Mouse (Mus musculus) megakaryocyte, embryonic 14.5 days (primary cell): ENCODE measurements around the gene Fnip2. TPM values are rescaled to one million over a fixed set of nuclear protein-coding genes. Genes with fewer than 3 reads are reported as not detected.

Experiments
- H3K27me3 ChIP-seq: replicated peaks from 2 replicates; pipeline ENCODE3; 2012; ENCODE audit warnings: inconsistent platforms
- H3K36me3 ChIP-seq: replicated peaks from 2 replicates; pipeline ENCODE3; 2012; ENCODE audit warnings: low read length, inconsistent platforms, mixed read lengths
- H3K4me1 ChIP-seq: 2 replicates; pipeline ENCODE4 v1.6.1; 2012; ENCODE audit warnings: inconsistent platforms
- H3K4me3 ChIP-seq: replicated peaks from 2 replicates; pipeline ENCODE3; 2012; ENCODE audit warnings: moderate library complexity, mild to moderate bottlenecking, inconsistent platforms
- H3K9me3 ChIP-seq: 2 replicates; pipeline ENCODE4 v1.6.1; 2012; ENCODE audit warnings: inconsistent platforms
- FLI1 ChIP-seq: IDR thresholded peaks from 2 replicates; pipeline ENCODE4 v1.6.1; 2012; ENCODE audit warnings: low read length, inconsistent platforms, mixed read lengths
- GATA1 ChIP-seq: IDR thresholded peaks from 3 replicates; pipeline ENCODE4 v1.6.1; 2012; ENCODE audit warnings: mixed read lengths, low read length, inconsistent platforms, borderline replicate concordance
- polyA plus RNA-seq: library from polyadenylated mRNA; stranded (reverse); fragments of >175 nt; gene quantifications from 2 replicates; pipeline ENCODE4 v1.2.3, GENCODE M21; 2012; ENCODE audit warnings: low replicate concordance; ENCODE audit not compliant: insufficient read depth

Gene Fnip2
- polyA plus RNA-seq, 1 experiment, result 0.19 TPM

- Histone ChIP-seq H3K27me3 (no peaks in the 10 kb centered on the region), H3K36me3 (peaks cover 7% of the 10 kb centered on the region), H3K4me3 (no peak overlapping the region), H3K9me3 (no peaks in the 10 kb centered on the region), H3K4me1 (peaks cover 27% of the 10 kb centered on the region)
- TF ChIP-seq GATA1 (no peak), FLI1 (no peak)
Measured at GRCm38 (mm10) chr3:79551826-79552552, 15.6 kb downstream of the Fnip2 start.

- TF ChIP-seq FLI1, result no peak
- TF ChIP-seq GATA1, result no peak
- H3K36me3 ChIP-seq, result peaks cover 18% of the 10 kb centered on the region
- H3K27me3 ChIP-seq, result no peaks in the 10 kb centered on the region
- peaks cover 24% of the 10 kb centered on the region for H3K4me1 ChIP-seq
- no peaks in the 10 kb centered on the region for H3K9me3 ChIP-seq
- no peak overlapping the region for H3K4me3 ChIP-seq
Measured at GRCm38 (mm10) chr3:79549751-79550393, 17.7 kb downstream of the Fnip2 start.

DNA sequence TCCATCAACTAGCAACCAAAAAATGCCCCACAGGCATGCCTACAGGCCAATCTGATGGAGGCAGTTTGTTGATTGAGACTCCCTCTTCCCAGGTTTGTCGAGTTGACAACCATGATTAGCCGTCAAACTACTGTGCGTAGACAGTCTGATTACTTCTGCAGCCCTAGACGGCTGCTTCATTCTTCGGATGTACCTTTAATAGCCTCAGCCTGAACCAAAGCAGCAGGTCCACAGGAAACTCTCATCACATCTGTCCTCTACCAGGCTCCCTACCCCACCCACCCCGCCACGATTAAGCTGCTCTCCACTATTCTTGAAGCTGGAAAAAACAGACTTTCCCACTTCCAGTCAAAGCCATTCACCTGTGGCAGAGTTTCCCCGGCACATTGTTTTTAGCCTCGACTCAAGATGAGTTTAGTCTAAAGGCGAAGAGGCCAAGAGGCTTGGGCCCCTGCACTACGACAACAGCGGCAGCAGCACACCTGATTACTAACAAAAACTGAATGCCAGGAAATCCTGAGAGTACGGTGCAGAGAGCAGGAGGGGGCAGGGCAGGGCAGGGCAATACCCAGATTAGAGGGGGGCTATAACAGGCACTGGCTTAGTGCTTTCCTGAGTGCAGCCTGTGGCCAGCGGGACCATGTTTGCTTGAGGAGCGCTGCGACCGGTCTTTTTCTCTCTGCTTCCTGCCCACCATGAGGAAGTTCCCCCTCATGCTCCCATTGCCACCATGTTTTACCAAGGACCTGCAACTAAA is 18.7 kb downstream of the Fnip2 start:
- no peak for TF ChIP-seq GATA1
- TF ChIP-seq FLI1, result no peak
- peaks cover 21% of the 10 kb centered on the region for H3K4me1 ChIP-seq
- H3K27me3 ChIP-seq, result no peaks in the 10 kb centered on the region
- no peak overlapping the region for H3K4me3 ChIP-seq
- no peaks in the 10 kb centered on the region for H3K9me3 ChIP-seq
- H3K36me3 ChIP-seq, result peaks cover 22% of the 10 kb centered on the region

DNA sequence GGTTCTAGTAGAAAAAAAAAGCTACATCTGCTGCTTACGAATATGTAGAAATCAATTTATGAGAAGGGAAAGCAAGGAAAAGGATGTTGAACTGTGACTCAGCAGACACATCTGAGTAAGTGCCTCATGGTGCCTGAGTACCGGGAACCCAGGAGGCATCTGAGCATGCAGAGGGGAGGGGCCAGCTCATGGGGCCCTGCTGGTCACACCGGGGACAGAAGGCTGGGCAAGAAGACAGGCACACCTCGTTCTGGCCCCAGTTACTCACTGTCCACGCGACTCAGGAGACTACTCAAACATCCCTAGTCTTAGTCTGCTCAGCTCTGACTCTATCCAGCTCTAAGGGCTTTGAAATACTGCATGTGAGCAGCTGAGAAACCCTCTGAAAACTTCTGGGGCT is 25.0 kb downstream of the Fnip2 start:
- H3K9me3 ChIP-seq, result no peaks in the 10 kb centered on the region
- no peaks in the 10 kb centered on the region for H3K27me3 ChIP-seq
- H3K36me3 ChIP-seq, result peaks cover 23% of the 10 kb centered on the region
- peak overlapping the region; percentile 81 for H3K4me3 ChIP-seq
- H3K4me1 ChIP-seq, result peaks cover 32% of the 10 kb centered on the region
- TF ChIP-seq FLI1 (no peak), GATA1 (no peak)

DNA sequence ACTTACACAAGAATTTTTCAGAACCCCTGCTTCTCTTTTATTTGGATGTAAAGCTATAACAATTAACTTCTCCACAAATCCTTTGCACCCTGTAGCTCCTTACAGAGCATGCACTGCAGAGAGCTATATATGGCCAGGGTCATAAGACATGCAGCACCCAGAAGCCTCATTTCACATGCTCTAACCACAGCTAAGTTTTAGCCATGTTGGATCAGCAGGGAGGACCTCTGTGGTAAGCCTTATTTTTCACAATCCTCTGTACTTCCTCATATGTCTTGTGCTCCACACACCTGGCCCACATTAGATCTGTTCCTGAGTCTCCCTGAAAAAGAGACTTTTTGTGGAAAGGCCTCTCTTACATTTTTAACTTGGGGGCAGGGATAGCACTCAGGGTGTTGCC is 27.9 kb downstream of the Fnip2 start:
- peaks cover 55% of the 10 kb centered on the region for H3K4me1 ChIP-seq
- TF ChIP-seq FLI1, result no peak
- peaks cover 12% of the 10 kb centered on the region for H3K36me3 ChIP-seq
- H3K9me3 ChIP-seq, result no peaks in the 10 kb centered on the region
- no peaks in the 10 kb centered on the region for H3K27me3 ChIP-seq
- no peak overlapping the region for H3K4me3 ChIP-seq

- TF ChIP-seq GATA1 (no peak), FLI1 (no peak)
- H3K36me3 ChIP-seq, result peaks cover 11% of the 10 kb centered on the region
- H3K9me3 ChIP-seq, result no peaks in the 10 kb centered on the region
- peaks cover 55% of the 10 kb centered on the region for H3K4me1 ChIP-seq
- no peaks in the 10 kb centered on the region for H3K27me3 ChIP-seq
- H3K4me3 ChIP-seq, result no peak overlapping the region
Measured at GRCm38 (mm10) chr3:79539124-79539523, 28.5 kb downstream of the Fnip2 start.

GRCm38 (mm10) chr3:79538342-79538741 is 29.3 kb downstream of the Fnip2 start:
- Histone ChIP-seq H3K4me3 (no peak overlapping the region), H3K27me3 (no peaks in the 10 kb centered on the region), H3K9me3 (no peaks in the 10 kb centered on the region), H3K36me3 (peaks cover 3% of the 10 kb centered on the region), H3K4me1 (peaks cover 48% of the 10 kb centered on the region)
- TF ChIP-seq GATA1 (no peak), FLI1 (no peak)

- H3K9me3 ChIP-seq, result no peaks in the 10 kb centered on the region
- no peak overlapping the region for H3K4me3 ChIP-seq
- H3K36me3 ChIP-seq, result peaks cover 2% of the 10 kb centered on the region
- H3K4me1 ChIP-seq, result peaks cover 47% of the 10 kb centered on the region
- TF ChIP-seq GATA1 (no peak), FLI1 (no peak)
- H3K27me3 ChIP-seq, result no peaks in the 10 kb centered on the region
Measured at GRCm38 (mm10) chr3:79537626-79538203, 29.9 kb downstream of the Fnip2 start.

DNA sequence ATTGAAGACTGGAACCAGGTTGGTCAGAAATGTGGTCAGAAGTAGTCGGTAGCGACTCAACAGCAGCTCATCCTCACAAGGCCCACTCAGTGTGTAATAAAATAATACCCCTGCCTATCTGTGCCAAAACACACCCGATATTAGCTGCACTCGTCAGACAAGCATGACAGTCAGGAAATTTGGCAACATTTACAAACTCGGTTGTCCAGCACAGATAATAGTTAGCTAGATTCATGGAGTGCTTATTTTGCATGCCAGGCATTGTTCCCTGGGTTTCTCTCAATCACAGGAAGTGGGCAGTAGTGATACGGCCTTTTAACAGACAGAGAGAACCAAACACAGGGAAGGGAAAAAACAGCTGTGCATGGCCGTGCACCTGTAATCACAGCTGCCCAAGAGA is 30.6 kb downstream of the Fnip2 start:
- no peaks in the 10 kb centered on the region for H3K27me3 ChIP-seq
- no peaks in the 10 kb centered on the region for H3K9me3 ChIP-seq
- peaks cover 50% of the 10 kb centered on the region for H3K4me1 ChIP-seq
- H3K4me3 ChIP-seq, result no peak overlapping the region
- H3K36me3 ChIP-seq, result peaks cover 2% of the 10 kb centered on the region
- TF ChIP-seq GATA1, result no peak
- TF ChIP-seq FLI1, result no peak
